Mouse (Mus musculus) stomach, embryonic 15.5 days (tissue): ENCODE measurements around the gene Myt1l. TPM values are rescaled to one million over a fixed set of nuclear protein-coding genes. Genes with fewer than 3 reads are reported as not detected.

Experiments
- ATAC-seq: fragments of 200-750 bp; cut with Nextera tagmentation; 2 replicates; pipeline ENCODE4 v1.8.0; 2017; ENCODE audit warnings: low read depth, moderate number of reproducible peaks, moderate TSS enrichment; ENCODE audit not compliant: insufficient read depth, low FRiP score
- H3K27ac ChIP-seq: fragments of 300-500 bp; sonication (generic); 2 replicates; pipeline ENCODE4 v1.5.1; 2015; ENCODE audit warnings: mild to moderate bottlenecking, inconsistent platforms
- H3K27me3 ChIP-seq: fragments of 300-500 bp; sonication (generic); replicated peaks from 2 replicates; pipeline ENCODE4 v1.6.1; 2015; ENCODE audit warnings: inconsistent platforms
- H3K36me3 ChIP-seq: fragments of 300-500 bp; sonication (generic); 2 replicates; pipeline ENCODE4 v1.6.1; 2015; ENCODE audit warnings: inconsistent platforms
- H3K4me1 ChIP-seq: fragments of 300-500 bp; sonication (generic); 2 replicates; pipeline ENCODE4 v1.6.1; 2015; ENCODE audit warnings: inconsistent platforms
- H3K4me2 ChIP-seq: fragments of 300-500 bp; sonication (generic); 2 replicates; pipeline ENCODE4 v1.6.1; 2015; ENCODE audit warnings: mild to moderate bottlenecking, inconsistent platforms
- H3K4me3 ChIP-seq: fragments of 300-500 bp; sonication (generic); replicated peaks from 2 replicates; pipeline ENCODE4 v1.5.1; 2015; ENCODE audit warnings: inconsistent platforms
- H3K9ac ChIP-seq: fragments of 300-500 bp; sonication (generic); 2 replicates; pipeline ENCODE4 v1.6.1; 2015; ENCODE audit warnings: inconsistent platforms
- H3K9me3 ChIP-seq: fragments of 300-500 bp; sonication (generic); 2 replicates; pipeline ENCODE4 v1.6.1; 2016; ENCODE audit warnings: inconsistent platforms
- WGBS: fragments of 180-500 bp; shearing (Covaris S2); methylation state at CpG from one replicate; pipeline ENCODE4 v1.1.7; 2015; 5-methylcytosine and 5-hydroxymethylcytosine counted together
- polyA plus RNA-seq: library from polyadenylated mRNA; unstranded; fragments of >200 nt; fragmentation: Nextera tagmentation; extraction: Ambion mirVana; gene quantifications from 2 replicates; pipeline ENCODE4 v1.2.1, GENCODE M21; 2015

Myt1l gene
- polyA plus RNA-seq, 1 experiment from 2014 or later, result 2.0 TPM

DNA sequence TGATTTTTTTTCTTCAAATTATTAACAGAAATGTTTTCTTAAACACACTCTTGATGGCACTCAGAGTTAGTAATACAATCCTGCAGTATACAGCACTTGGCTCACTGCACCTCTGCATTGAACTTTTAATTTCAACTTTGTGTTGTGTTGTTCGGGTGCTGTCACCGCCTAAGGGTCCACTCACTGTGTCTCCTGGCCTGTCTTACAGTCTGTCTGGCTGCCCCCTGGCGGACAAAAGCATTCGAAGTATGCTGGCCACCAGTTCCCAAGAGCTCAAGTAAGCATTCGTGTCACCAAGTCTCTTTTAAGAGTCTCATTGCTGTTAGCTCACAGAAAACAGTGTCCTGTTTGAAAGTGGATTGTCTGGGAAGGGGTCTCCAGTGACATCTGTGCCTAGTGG is 326.8 kb downstream of the Myt1l start:
- Histone ChIP-seq H3K4me3 (no peak overlapping the region), H3K4me1 (no peaks in the 10 kb centered on the region), H3K4me2 (no peak overlapping the region), H3K27ac (no peak overlapping the region), H3K27me3 (no peaks in the 10 kb centered on the region), H3K36me3 (no peaks in the 10 kb centered on the region), H3K9ac (no peak overlapping the region), H3K9me3 (no peaks in the 10 kb centered on the region)
- no peak for ATAC-seq
- WGBS, result 25% methylated on average over 5 of the region's 5 CpGs

DNA sequence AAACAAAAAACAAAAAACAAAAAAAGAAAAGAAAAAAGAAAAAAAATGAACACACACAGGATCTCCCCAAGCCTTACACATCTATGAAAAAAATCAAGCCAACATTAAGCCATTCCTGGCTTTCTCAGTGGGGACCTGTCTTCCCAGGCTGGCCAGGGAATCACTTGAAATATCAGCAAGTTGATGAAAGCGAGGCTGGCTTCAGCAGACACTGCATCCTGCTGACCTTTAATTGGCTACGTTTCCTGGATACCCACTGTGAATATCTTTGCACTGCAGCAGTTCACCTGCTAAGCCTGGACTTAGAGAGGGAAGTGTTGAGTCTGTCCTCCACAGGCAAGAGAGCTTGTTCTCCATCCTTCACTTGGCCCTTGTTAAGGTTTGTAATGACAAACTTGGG is 332.8 kb downstream of the Myt1l start:
- no peak overlapping the region for H3K4me3 ChIP-seq
- H3K4me1 ChIP-seq, result no peaks in the 10 kb centered on the region
- H3K36me3 ChIP-seq, result no peaks in the 10 kb centered on the region
- 45% methylated on average over 2 of the region's 2 CpGs for whole genome bisulfite sequencing
- H3K9ac ChIP-seq, result no peak overlapping the region
- H3K27ac ChIP-seq, result no peak overlapping the region
- H3K9me3 ChIP-seq, result no peaks in the 10 kb centered on the region
- H3K27me3 ChIP-seq, result no peaks in the 10 kb centered on the region
- H3K4me2 ChIP-seq, result no peak overlapping the region
- no peak for ATAC-seq

GRCm38 (mm10) chr12:29868295-29868694 is 340.1 kb downstream of the Myt1l start:
- no peak overlapping the region for H3K4me2 ChIP-seq
- no peaks in the 10 kb centered on the region for H3K27me3 ChIP-seq
- no peaks in the 10 kb centered on the region for H3K9me3 ChIP-seq
- H3K4me1 ChIP-seq, result no peaks in the 10 kb centered on the region
- no peak overlapping the region for H3K4me3 ChIP-seq
- 76% methylated on average over 4 of the region's 4 CpGs for WGBS
- H3K9ac ChIP-seq, result no peak overlapping the region
- ATAC-seq, result no peak
- no peaks in the 10 kb centered on the region for H3K36me3 ChIP-seq
- H3K27ac ChIP-seq, result no peak overlapping the region

GRCm38 (mm10) chr12:29868781-29869180 is 340.6 kb downstream of the Myt1l start:
- H3K9me3 ChIP-seq, result no peaks in the 10 kb centered on the region
- H3K36me3 ChIP-seq, result no peaks in the 10 kb centered on the region
- no peak overlapping the region for H3K4me3 ChIP-seq
- WGBS, result 84% methylated on average over 9 of the region's 9 CpGs
- no peak for ATAC-seq
- no peak overlapping the region for H3K4me2 ChIP-seq
- H3K9ac ChIP-seq, result no peak overlapping the region
- H3K27me3 ChIP-seq, result no peaks in the 10 kb centered on the region
- no peak overlapping the region for H3K27ac ChIP-seq
- H3K4me1 ChIP-seq, result no peaks in the 10 kb centered on the region

DNA sequence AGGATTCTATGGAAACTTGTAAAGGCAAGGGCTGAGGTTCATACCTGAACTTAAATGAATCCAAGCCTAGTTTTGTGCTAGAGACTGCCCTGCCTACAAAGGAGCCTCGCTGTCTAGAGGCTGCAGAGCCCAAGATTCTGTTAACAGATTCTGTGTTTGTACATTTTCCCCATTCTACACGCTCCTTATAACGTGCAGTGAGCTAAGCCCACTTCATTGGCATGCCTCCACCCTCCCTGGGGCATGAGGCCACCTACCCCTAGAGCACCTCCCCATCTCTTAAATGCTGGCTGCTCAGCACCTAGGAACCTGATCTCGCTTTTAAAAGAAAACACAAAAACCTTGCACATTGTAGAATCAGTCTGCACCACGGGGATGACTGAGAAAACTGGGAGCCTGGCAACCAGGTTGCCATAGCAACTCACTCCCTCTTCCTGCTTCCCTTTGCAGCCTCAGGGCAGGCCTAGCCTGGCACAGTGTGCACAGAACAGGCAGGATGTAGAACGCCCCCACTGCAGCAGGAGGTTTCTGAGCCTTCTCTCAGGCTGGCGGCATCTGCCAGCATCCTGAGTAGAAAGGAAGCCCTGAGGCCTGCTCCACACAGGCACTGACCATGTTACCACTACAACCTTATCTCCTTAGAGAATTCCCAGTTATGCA is 344.1 kb downstream of the Myt1l start:
- ATAC-seq, result no peak

DNA sequence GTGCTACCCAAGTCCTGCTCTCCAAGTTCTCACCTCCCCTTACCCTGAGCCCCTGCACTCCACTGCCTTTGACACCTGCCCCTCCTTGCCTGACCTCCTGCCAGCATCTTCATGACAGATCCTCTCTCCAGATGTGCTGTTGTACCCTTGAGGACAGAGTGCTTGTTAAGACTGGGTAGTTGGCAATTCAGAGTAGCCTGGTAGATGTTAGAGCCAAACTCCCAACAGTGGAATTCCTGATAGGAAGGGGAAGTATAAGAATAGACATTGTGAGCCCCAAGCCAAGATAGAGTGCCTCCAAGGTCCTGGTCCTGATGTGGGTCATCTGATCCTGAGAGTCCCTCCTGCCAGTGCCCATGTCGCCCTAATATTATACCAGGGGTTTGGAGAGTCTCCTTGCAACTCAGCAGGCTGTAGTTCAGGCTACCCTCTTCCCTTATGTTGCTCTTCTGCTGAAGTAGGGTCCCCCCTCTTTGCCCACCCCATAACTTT is 345.1 kb downstream of the Myt1l start:
- Histone ChIP-seq H3K27me3 (no peaks in the 10 kb centered on the region), H3K9ac (no peak overlapping the region), H3K4me2 (no peak overlapping the region), H3K4me1 (no peaks in the 10 kb centered on the region), H3K36me3 (no peaks in the 10 kb centered on the region), H3K9me3 (no peaks in the 10 kb centered on the region), H3K4me3 (no peak overlapping the region), H3K27ac (no peak overlapping the region)
- WGBS, result 33% methylated on average over 1 of the region's 1 CpGs
- no peak; the same call in 1 of the 2 replicates for ATAC-seq

More for the DNA sequence above, 344.1 kb downstream of the Myt1l start:
- Histone ChIP-seq H3K27ac (no peak overlapping the region), H3K9me3 (no peaks in the 10 kb centered on the region), H3K4me3 (no peak overlapping the region), H3K4me1 (no peaks in the 10 kb centered on the region), H3K9ac (no peak overlapping the region), H3K4me2 (no peak overlapping the region), H3K27me3 (no peaks in the 10 kb centered on the region), H3K36me3 (no peaks in the 10 kb centered on the region)
- 40% methylated on average over 7 of the region's 7 CpGs for WGBS

DNA sequence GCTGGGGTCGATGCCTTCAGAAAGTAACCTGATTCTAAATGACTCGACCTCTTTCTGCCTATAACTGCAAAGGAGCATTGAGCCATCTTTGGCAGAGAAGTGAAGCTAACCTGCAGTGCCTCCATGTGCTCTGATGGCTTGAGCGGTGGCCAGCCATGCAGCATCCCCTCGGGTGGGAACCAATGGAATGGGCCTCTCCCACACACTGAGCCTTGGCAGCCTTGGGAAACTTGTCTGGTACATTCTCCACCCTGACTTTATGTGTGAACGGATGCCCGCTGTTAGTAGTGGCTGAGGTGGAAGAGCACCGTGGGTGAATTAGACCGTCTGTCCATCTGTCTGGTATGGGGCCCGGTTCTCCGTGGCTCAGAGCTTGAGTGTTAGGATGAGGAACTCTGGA is 349.8 kb downstream of the Myt1l start:
- 84% methylated on average over 10 of the region's 10 CpGs for WGBS
- no peaks in the 10 kb centered on the region for H3K4me1 ChIP-seq
- no peak overlapping the region for H3K9ac ChIP-seq
- no peaks in the 10 kb centered on the region for H3K36me3 ChIP-seq
- no peaks in the 10 kb centered on the region for H3K9me3 ChIP-seq
- no peak for ATAC-seq
- no peak overlapping the region for H3K4me2 ChIP-seq
- no peak overlapping the region for H3K4me3 ChIP-seq
- no peaks in the 10 kb centered on the region for H3K27me3 ChIP-seq
- H3K27ac ChIP-seq, result no peak overlapping the region

- ATAC-seq, result no peak; the same call in 1 of the 2 replicates
- H3K4me2 ChIP-seq, result no peak overlapping the region
Observed at GRCm38 (mm10) chr12:29882871-29883617, 354.9 kb downstream of the Myt1l start.

GRCm38 (mm10) chr12:29884376-29884775 is 356.2 kb downstream of the Myt1l start:
- no peaks in the 10 kb centered on the region for H3K36me3 ChIP-seq
- H3K9ac ChIP-seq, result no peak overlapping the region
- H3K27ac ChIP-seq, result no peak overlapping the region
- no peaks in the 10 kb centered on the region for H3K9me3 ChIP-seq
- no peaks in the 10 kb centered on the region for H3K27me3 ChIP-seq
- WGBS, result 80% methylated on average over 5 of the region's 5 CpGs
- H3K4me2 ChIP-seq, result no peak overlapping the region
- no peak overlapping the region for H3K4me3 ChIP-seq
- no peaks in the 10 kb centered on the region for H3K4me1 ChIP-seq
- ATAC-seq, result no peak

More at GRCm38 (mm10) chr12:29882871-29883617, 354.9 kb downstream of the Myt1l start:
- 23% methylated on average over 9 of the region's 9 CpGs for WGBS
- Histone ChIP-seq H3K27ac (no peak overlapping the region), H3K4me3 (no peak overlapping the region), H3K27me3 (no peaks in the 10 kb centered on the region), H3K4me1 (no peaks in the 10 kb centered on the region), H3K9ac (no peak overlapping the region), H3K9me3 (no peaks in the 10 kb centered on the region), H3K36me3 (no peaks in the 10 kb centered on the region)

DNA sequence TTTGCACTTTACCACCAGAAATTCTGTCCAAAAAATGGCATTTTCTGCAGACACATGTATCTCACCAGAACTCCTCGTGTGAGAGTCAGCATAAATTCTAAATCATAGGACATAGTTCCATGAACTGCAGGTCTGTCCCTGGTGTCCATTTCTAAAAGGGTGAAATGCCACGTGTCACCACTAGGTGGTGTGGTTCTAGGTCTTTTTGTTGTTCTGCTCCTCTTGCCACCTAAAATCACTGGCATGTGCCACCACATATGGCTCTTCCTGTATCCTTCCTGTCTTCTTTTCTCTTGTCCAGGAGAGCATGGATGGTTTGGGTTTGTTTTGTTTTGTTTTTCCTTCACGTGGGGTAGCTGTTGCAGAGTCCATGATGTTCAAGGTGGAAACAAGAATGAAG is 366.5 kb downstream of the Myt1l start:
- 21% methylated on average over 3 of the region's 3 CpGs for WGBS
- H3K36me3 ChIP-seq, result no peaks in the 10 kb centered on the region
- no peak overlapping the region for H3K27ac ChIP-seq
- H3K9me3 ChIP-seq, result no peaks in the 10 kb centered on the region
- H3K4me3 ChIP-seq, result no peak overlapping the region
- no peaks in the 10 kb centered on the region for H3K4me1 ChIP-seq
- no peak overlapping the region for H3K4me2 ChIP-seq
- H3K9ac ChIP-seq, result no peak overlapping the region
- no peak for ATAC-seq
- H3K27me3 ChIP-seq, result no peaks in the 10 kb centered on the region

GRCm38 (mm10) chr12:29897533-29898085 is 369.4 kb downstream of the Myt1l start:
- 77% methylated on average over 3 of the region's 3 CpGs for WGBS
- Histone ChIP-seq H3K9me3 (no peaks in the 10 kb centered on the region), H3K27me3 (no peaks in the 10 kb centered on the region), H3K4me1 (no peaks in the 10 kb centered on the region), H3K36me3 (no peaks in the 10 kb centered on the region), H3K9ac (no peak overlapping the region), H3K27ac (no peak overlapping the region), H3K4me3 (no peak overlapping the region), H3K4me2 (no peak overlapping the region)
- ATAC-seq, result no peak
